In genomic region chr9:50811746-50812145, GRCm38 (mm10) we compare ENCODE assay signal across 30 mouse cellular contexts. TPM values are rescaled to one million over a fixed set of nuclear protein-coding genes. Genes with fewer than 3 reads are reported as not detected.
DNase-seq lines count a peak whose midpoint lies in the region; ATAC-seq and TF ChIP-seq lines count a peak whose summit lies in the region.
"Had no signal": no experiment of that assay in that cellular context is flagged by ENCODE, and none has a peak within 500 bp of the region (broad histone marks: within the 10 kb centered on the region; RNA-seq: fewer than 3 reads in every experiment).

No protein-coding gene starts in this region.

- peak overlapping the region; percentile 98 for H3K27ac ChIP-seq in MEL (ENCODE audit: control insufficient read depth, low read depth, low read length)
- peak overlapping the region; percentile 91 for H3K27ac ChIP-seq in bone marrow, adult 2 months (ENCODE audit: control insufficient read depth, insufficient read depth, low read depth, low read length, poor library complexity)
- H3K27ac ChIP-seq in liver, embryonic 16.5 days (ENCODE audit: low read length), result peak overlapping the region; percentile 97
- H3K27ac ChIP-seq: embryonic facial prominence, embryonic 12.5 days; forebrain, embryonic 13.5 days; hindbrain, embryonic 10.5 days; intestine, embryonic 15.5 days; layer of hippocampus, adult 2 months; limb, embryonic 12.5 days had no signal

- peak; percentile 50 for ATAC-seq in liver, embryonic 16.5 days (ENCODE audit: low read depth)
- ATAC-seq in cerebellum, adult (ENCODE audit: insufficient number of reproducible peaks, low FRiP score, low TSS enrichment), result no peak
- ATAC-seq: activated CD4-positive, CD25-positive, alpha-beta regulatory T cell, adult 4 months; forebrain, embryonic 13.5 days; hindbrain, embryonic 16.5 days; midbrain, embryonic 16.5 days had no signal

- H3K36me3 ChIP-seq in MEL (ENCODE audit: control insufficient read depth in 1 of 2, insufficient read depth in 2 of 2, low read length in 2 of 2), result peaks cover 0 to 23% of the 10 kb centered on the region in 2 experiments; a peak in 2 of 4 replicates
- peaks cover 19% of the 10 kb centered on the region for H3K36me3 ChIP-seq in liver, embryonic 16.5 days (ENCODE audit: control insufficient read depth, insufficient read depth)

- H3K9me3 ChIP-seq in MEL (replicated peaks; ENCODE audit: insufficient read depth, low read length), result no peaks in the 10 kb centered on the region
- H3K9me3 ChIP-seq in liver, embryonic 16.5 days (replicated peaks; ENCODE audit: control insufficient read depth, low read length), result no peaks in the 10 kb centered on the region
- H3K9me3 ChIP-seq: embryonic facial prominence, embryonic 12.5 days; heart, embryonic 12.5 days; hindbrain, embryonic 10.5 days; intestine, embryonic 15.5 days; limb, embryonic 12.5 days; megakaryocyte, embryonic 14.5 days had no signal

- intact Hi-C loops in left cerebral cortex, postnatal 14 days (cut with DNase I), result no loop called here

- H3K9ac ChIP-seq in MEL (ENCODE audit: control insufficient read depth, low read depth, low read length, poor library complexity, severe bottlenecking), result no peak overlapping the region; the same call in 1 of the 2 replicates
- H3K9ac ChIP-seq in liver, embryonic 16.5 days (ENCODE audit: low read depth, low read length), result peak overlapping the region; percentile 52
- H3K9ac ChIP-seq: embryonic facial prominence, embryonic 12.5 days; forebrain, embryonic 13.5 days; heart, embryonic 12.5 days; intestine, embryonic 15.5 days; limb, embryonic 12.5 days; lung, embryonic 14.5 days had no signal

- no peak for TF ChIP-seq CTCF in MEL (IDR thresholded peaks at IDR 0.05 in 2 of 3, conservative IDR thresholded peaks at IDR 0.05 in 1 of 3; ENCODE audit: control insufficient read depth in 1 of 3, insufficient read depth in 1 of 3, low read depth in 2 of 3, low read length in 3 of 3, poor library complexity in 1 of 3, severe bottlenecking in 1 of 3)
- TF ChIP-seq CTCF in bone marrow, adult 2 months (IDR thresholded peaks at IDR 0.05; ENCODE audit: control insufficient read depth, insufficient read depth, low read length), result no peak

- no peak for TF ChIP-seq RAD21 in MEL (IDR thresholded peaks at IDR 0.05; ENCODE audit: low read depth, low read length)

- H3K27me3 ChIP-seq in MEL (ENCODE audit: control insufficient read depth in 1 of 2, insufficient read depth in 2 of 2, low read length in 2 of 2), result no peaks in the 10 kb centered on the region
- no peaks in the 10 kb centered on the region for H3K27me3 ChIP-seq in liver, embryonic 16.5 days (ENCODE audit: control insufficient read depth, insufficient read depth, low read depth, low read length)
- H3K27me3 ChIP-seq: embryonic facial prominence, embryonic 12.5 days; forebrain, embryonic 13.5 days; heart, embryonic 12.5 days; intestine, embryonic 15.5 days; limb, embryonic 12.5 days; megakaryocyte, embryonic 14.5 days had no signal

- no peak for TF ChIP-seq POLR2A in MEL (IDR thresholded peaks at IDR 0.05; ENCODE audit: control insufficient read depth in 1 of 2, insufficient read depth in 1 of 2, low read depth in 1 of 2, low read length in 2 of 2, poor library complexity in 1 of 2)
- no peak for TF ChIP-seq POLR2A in bone marrow, adult 2 months (IDR thresholded peaks at IDR 0.05; ENCODE audit: borderline replicate concordance, control insufficient read depth, low read depth, low read length)

- DNase-seq in MEL (ENCODE audit: low read depth, low spot score), result peak; percentile 53
- DNase-seq in liver, result peak; percentile 63
- no peak for DNase-seq in adrenal gland, adult 8-10 months
- DNase-seq in left cerebral cortex, postnatal 14 days (ENCODE audit: low spot score in 2 of 2), result no peak
- DNase-seq: adrenal gland, postnatal 10 days; cerebellum, adult 11 months; cerebellum, postnatal 10 days; heart, postnatal 10 days; kidney, adult 9 months; kidney, postnatal 14 days; lung, embryonic 14.5 days; thymus, postnatal 25 days had no signal

- 76% methylated on average over 2 of the region's 2 CpGs for WGBS in bone marrow, adult 2 months
- 42% methylated on average over 2 of the region's 2 CpGs for WGBS in liver, embryonic 16.5 days (ENCODE audit: insufficient replicate concordance)

- no peak for TF ChIP-seq EP300 in MEL (IDR thresholded peaks at IDR 0.05; ENCODE audit: low read depth in 1 of 2, low read length in 2 of 2)

- no peaks in the 10 kb centered on the region for H3K79me2 ChIP-seq in MEL (ENCODE audit: control insufficient read depth, insufficient read depth, low read length, poor library complexity)

- H3K4me3 ChIP-seq in MEL (ENCODE audit: control insufficient read depth in 1 of 2, insufficient read depth in 1 of 2, low read depth in 2 of 2, low read length in 2 of 2), result no peak overlapping the region
- no peak overlapping the region for H3K4me3 ChIP-seq in bone marrow, adult 2 months (replicated peaks; ENCODE audit: control insufficient read depth, low read depth, low read length)
- no peak overlapping the region for H3K4me3 ChIP-seq in liver, embryonic 16.5 days (ENCODE audit: low read depth, low read length)
- H3K4me3 ChIP-seq: embryonic facial prominence, embryonic 12.5 days; forebrain, embryonic 13.5 days; heart, embryonic 12.5 days; hindbrain, embryonic 10.5 days; intestine, embryonic 15.5 days; layer of hippocampus, adult 2 months; limb, embryonic 12.5 days; myocyte had no signal

- H3K4me1 ChIP-seq in MEL (ENCODE audit: control insufficient read depth in 1 of 2, insufficient read depth in 2 of 2, low read length in 2 of 2), result peaks cover 2 to 20% of the 10 kb centered on the region in 2 experiments
- H3K4me1 ChIP-seq in bone marrow, adult 2 months (ENCODE audit: control insufficient read depth, insufficient read depth, low read length), result peaks cover 6% of the 10 kb centered on the region; the same call in 1 of the 2 replicates
- peaks cover 60% of the 10 kb centered on the region for H3K4me1 ChIP-seq in liver, embryonic 16.5 days (ENCODE audit: control insufficient read depth, low read depth, low read length)
- H3K4me1 ChIP-seq: embryonic facial prominence, embryonic 12.5 days; forebrain, embryonic 13.5 days; hindbrain, embryonic 10.5 days; intestine, embryonic 15.5 days; limb, embryonic 12.5 days had no signal

- peak overlapping the region; percentile 46 for H3K4me2 ChIP-seq in liver, embryonic 16.5 days (ENCODE audit: low read depth, low read length)
- H3K4me2 ChIP-seq: embryonic facial prominence, embryonic 12.5 days; forebrain, embryonic 13.5 days; heart, embryonic 12.5 days; intestine, embryonic 15.5 days; limb, embryonic 12.5 days; lung, embryonic 14.5 days had no signal

TF ChIP-seq in MEL, 35 proteins besides CTCF, POLR2A, EP300 and RAD21 (continues in another document):
- no peak for TF ChIP-seq GATA1 (IDR thresholded peaks at IDR 0.05; ENCODE audit: low read depth, low read length)
- no peak for TF ChIP-seq ZKSCAN1 (IDR thresholded peaks at IDR 0.05; ENCODE audit: low read depth, low read length)
- TF ChIP-seq MYB (IDR thresholded peaks at IDR 0.05; ENCODE audit: low read depth, low read length), result no peak
- TF ChIP-seq SMC3 (IDR thresholded peaks at IDR 0.05; ENCODE audit: low read depth, low read length), result no peak

RNA-seq across cellular contexts. Expression of gene Ppp2r1b, which starts 33.4 kb away (rescaled TPM):
- 65.0 and 67.6 TPM in 2 replicates for total RNA-seq in MEL (2012; rRNA removed)
- 100 to 1,000 TPM in 1 of 2 experiments, not detected in 1; 101 TPM for polyA plus RNA-seq in MEL (2012; ENCODE audit: insufficient read depth in 1 of 2, insufficient read length in 2 of 2, low read depth in 1 of 2, low replicate concordance in 2 of 2, missing spikeins in 1 of 2)
- 18.1 and 29.1 TPM in 2 replicates for polyA plus RNA-seq in bone marrow, adult 2 months (2011; ENCODE audit: insufficient read depth, insufficient read length, low replicate concordance, missing spikeins)
- polyA plus RNA-seq in liver, embryonic 16.5 days (2015; fragmentation: Nextera tagmentation; extraction: Ambion mirVana), result 59.4 and 63.0 TPM in 2 replicates
- total RNA-seq in adrenal gland, adult 8-10 months (2022), result 10 to 100 TPM; 32.9 to 46.7 (median 43.7) TPM
- total RNA-seq in left cerebral cortex, postnatal 14 days (2021), result 10 to 100 TPM; 19.7 to 21.6 TPM

RNA-seq across cellular contexts. Expression of gene 1110032A03Rik, which starts 36.4 kb away (rescaled TPM):
- total RNA-seq in MEL (2012; rRNA removed), result 7.1 and 9.2 TPM in 2 replicates
- 10 to 100 TPM in 1 of 2 experiments, not detected in 1; 12.8 TPM for polyA plus RNA-seq in MEL (2012; ENCODE audit: insufficient read depth in 1 of 2, insufficient read length in 2 of 2, low read depth in 1 of 2, low replicate concordance in 2 of 2, missing spikeins in 1 of 2)
- 24.7 and 32.8 TPM in 2 replicates for polyA plus RNA-seq in bone marrow, adult 2 months (2011; ENCODE audit: insufficient read depth, insufficient read length, low replicate concordance, missing spikeins)
- polyA plus RNA-seq in liver, embryonic 16.5 days (2015; fragmentation: Nextera tagmentation; extraction: Ambion mirVana), result 19.6 and 22.6 TPM in 2 replicates
- total RNA-seq in adrenal gland, adult 8-10 months (2022), result 10 to 100 TPM; 43.1 to 53.3 (median 44.2) TPM
- total RNA-seq in left cerebral cortex, postnatal 14 days (2021), result 10 to 100 TPM; 29.2 to 30.4 TPM

RNA-seq across cellular contexts. Expression of gene Alg9, which starts 36.9 kb away (rescaled TPM):
- 23.3 and 24.0 TPM in 2 replicates for total RNA-seq in MEL (2012; rRNA removed)
- 10 to 100 TPM in 1 of 2 experiments, not detected in 1; 46.7 TPM for polyA plus RNA-seq in MEL (2012; ENCODE audit: insufficient read depth in 1 of 2, insufficient read length in 2 of 2, low read depth in 1 of 2, low replicate concordance in 2 of 2, missing spikeins in 1 of 2)
- 9.7 and 10.2 TPM in 2 replicates for polyA plus RNA-seq in bone marrow, adult 2 months (2011; ENCODE audit: insufficient read depth, insufficient read length, low replicate concordance, missing spikeins)
- polyA plus RNA-seq in liver, embryonic 16.5 days (2015; fragmentation: Nextera tagmentation; extraction: Ambion mirVana), result 12.6 and 13.2 TPM in 2 replicates
- total RNA-seq in adrenal gland, adult 8-10 months (2022), result 10 to 100 TPM; 17.6 to 31.5 (median 21.7) TPM
- total RNA-seq in left cerebral cortex, postnatal 14 days (2021), result 10 to 100 TPM; 28.8 to 29.9 TPM

RNA-seq across cellular contexts. Expression of gene Fdxacb1, which starts 43.7 kb away (rescaled TPM):
- 6.1 and 6.5 TPM in 2 replicates for total RNA-seq in MEL (2012; rRNA removed)
- polyA plus RNA-seq in MEL (2012; ENCODE audit: insufficient read depth in 1 of 2, insufficient read length in 2 of 2, low read depth in 1 of 2, low replicate concordance in 2 of 2, missing spikeins in 1 of 2), result 1 to 10 TPM in 1 of 2 experiments, not detected in 1; 9.7 TPM
- polyA plus RNA-seq in bone marrow, adult 2 months (2011; ENCODE audit: insufficient read depth, insufficient read length, low replicate concordance, missing spikeins), result 5.5 and 5.7 TPM in 2 replicates
- polyA plus RNA-seq in liver, embryonic 16.5 days (2015; fragmentation: Nextera tagmentation; extraction: Ambion mirVana), result 7.8 and 7.9 TPM in 2 replicates
- total RNA-seq in adrenal gland, adult 8-10 months (2022), result 1 to 10 TPM; 5.3 to 8.9 (median 6.7) TPM
- 1 to 10 TPM; 5.3 to 5.6 TPM for total RNA-seq in left cerebral cortex, postnatal 14 days (2021)

RNA-seq across cellular contexts. Expression of gene Hspb2, which starts 59.6 kb away (rescaled TPM):
- total RNA-seq in MEL (2012; rRNA removed), result not detected in 2 replicates
- not detected for polyA plus RNA-seq in MEL (2012; ENCODE audit: insufficient read depth in 1 of 2, insufficient read length in 2 of 2, low read depth in 1 of 2, low replicate concordance in 2 of 2, missing spikeins in 1 of 2)
- polyA plus RNA-seq in bone marrow, adult 2 months (2011; ENCODE audit: insufficient read depth, insufficient read length, low replicate concordance, missing spikeins), result not detected in 2 replicates
- 1.7 and 2.7 TPM in 2 replicates for polyA plus RNA-seq in liver, embryonic 16.5 days (2015; fragmentation: Nextera tagmentation; extraction: Ambion mirVana)
- 1 to 10 TPM; 3.0 to 3.2 (median 3.1) TPM for total RNA-seq in adrenal gland, adult 8-10 months (2022)
- 1 to 10 TPM; 2.3 to 2.7 TPM for total RNA-seq in left cerebral cortex, postnatal 14 days (2021)
- total RNA-seq: granulocyte monocyte progenitor cell, adult 5-6 weeks had no signal
- polyA plus RNA-seq: erythroblast, embryonic 14.5 days; forebrain, embryonic 13.5 days; neural tube, embryonic 14.5 days had no signal

Comparison
In these comparisons a context has a peak if more than half of its experiments do, and no peak if none do; other contexts are left out.
1. DNase-seq: peak in MEL (single experiment) and liver (single experiment); none in adrenal gland, adult 8-10 months (single experiment) and left cerebral cortex, postnatal 14 days (0 of 2).
2. Peak in every context shown above with its lines, with median percentiles within 50 percentile points of each other: H3K27ac ChIP-seq.